Mouse (Mus musculus): ENCODE data around the gene Dcxr.

GRCm38 (mm10) chr11:120721124-120722066 lies 5.7 kb downstream of the Dcxr start, which contains the start of gene Rac3:
- TF ChIP-seq CTCF (IDR thresholded peaks at IDR 0.05; ENCODE audit: low read depth): no peak
- no peak for TF ChIP-seq EP300 (IDR thresholded peaks at IDR 0.05; ENCODE audit: low read depth)
